Mouse (Mus musculus): ENCODE results near the gene Kdm7a.
A peak's percentile ranks its signal among the peaks of the same experiment; 100 is the strongest.

The Kdm7a gene

DNA sequence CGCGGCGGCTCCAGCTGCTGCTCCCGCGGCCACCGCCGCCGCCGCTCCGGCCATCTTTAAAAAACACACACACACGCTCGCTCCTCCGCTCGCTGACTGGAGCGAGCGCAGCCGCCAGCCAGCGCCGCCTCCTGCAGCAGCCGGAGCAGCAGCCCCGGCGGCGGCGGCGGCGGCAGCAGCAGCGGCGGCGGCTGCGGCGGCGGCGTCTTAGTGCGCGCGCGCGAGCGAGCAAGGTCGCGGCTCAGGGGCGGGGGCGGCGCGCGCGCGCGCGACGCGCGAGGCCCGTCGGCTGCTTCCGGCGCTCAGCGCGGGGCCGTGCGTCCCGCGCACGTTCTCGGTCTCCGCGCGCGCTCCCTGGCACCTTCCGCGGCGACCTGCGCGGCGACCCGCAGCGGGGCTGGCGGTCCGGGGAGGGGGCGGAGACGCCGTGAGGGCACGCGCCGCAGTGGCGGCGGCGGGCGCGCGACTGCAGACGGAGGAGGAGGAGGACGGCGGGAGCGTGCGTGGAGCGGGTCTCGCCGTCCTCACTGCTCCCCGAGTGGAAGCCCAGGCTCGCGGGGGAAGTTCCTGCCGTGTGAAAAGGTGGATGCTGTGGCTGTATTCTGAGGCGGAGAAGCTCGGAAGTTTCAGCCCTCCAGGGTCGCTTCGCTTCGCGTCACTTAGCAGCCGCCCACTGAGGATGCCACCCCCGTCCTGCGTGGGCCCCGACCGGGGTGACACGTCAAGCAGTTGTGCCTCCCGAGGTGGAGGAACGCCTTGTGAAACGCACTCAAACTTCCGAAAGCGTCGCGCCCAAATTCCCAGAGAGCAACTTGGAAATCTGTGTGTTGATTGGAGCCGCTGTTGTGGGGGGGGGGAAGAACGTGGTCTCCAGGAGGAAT, at the start of gene Kdm7a:
Gene Kdm7a, minus strand, starts transcription at position 209 of the 881 bp plus-strand sequence.
- DNase-seq (ENCODE audit: inconsistent ontology term): peak; percentile 94

DNA sequence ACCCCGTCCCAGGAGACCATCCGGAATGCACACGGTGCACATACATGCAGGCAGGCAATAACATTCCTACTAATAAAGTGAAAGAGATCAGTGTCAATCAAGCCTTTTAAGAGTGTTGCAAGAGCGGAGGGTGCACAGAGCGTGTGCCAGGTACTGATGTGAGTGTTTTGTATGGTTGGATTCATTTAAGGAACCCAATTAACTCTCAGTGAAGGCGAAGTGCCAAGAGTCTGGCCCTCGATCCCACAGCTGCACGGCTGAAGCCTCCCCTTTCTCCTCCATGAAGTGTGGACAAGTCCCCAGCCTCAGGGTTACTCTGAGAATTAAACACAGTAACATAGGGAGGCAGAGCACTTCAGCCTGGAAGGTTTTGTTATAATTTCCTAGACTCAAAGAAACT, 48.7 kb upstream of the Kdm7a start:
- DNase-seq (ENCODE audit: inconsistent ontology term): no peak

DNA sequence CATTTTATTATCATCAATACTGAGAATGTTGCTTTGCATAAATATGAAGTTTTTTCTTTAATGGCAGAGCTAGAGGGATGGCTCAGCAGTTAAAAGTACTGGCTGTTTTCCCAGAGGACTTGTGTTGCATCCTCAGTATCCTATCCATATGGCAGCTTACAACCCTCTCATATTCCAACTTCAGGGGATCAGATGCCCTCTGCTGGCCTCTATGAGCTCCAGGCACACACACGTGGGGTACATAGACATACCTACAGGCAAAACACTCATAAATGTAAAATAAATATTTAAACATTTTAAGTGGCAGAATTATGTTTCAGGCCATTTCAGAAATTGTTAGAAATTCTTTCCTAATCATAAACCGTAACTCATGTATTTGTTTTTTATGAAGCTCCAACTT, 43.5 kb upstream of the Kdm7a start:
- no peak for DNase-seq (ENCODE audit: inconsistent ontology term)

DNA sequence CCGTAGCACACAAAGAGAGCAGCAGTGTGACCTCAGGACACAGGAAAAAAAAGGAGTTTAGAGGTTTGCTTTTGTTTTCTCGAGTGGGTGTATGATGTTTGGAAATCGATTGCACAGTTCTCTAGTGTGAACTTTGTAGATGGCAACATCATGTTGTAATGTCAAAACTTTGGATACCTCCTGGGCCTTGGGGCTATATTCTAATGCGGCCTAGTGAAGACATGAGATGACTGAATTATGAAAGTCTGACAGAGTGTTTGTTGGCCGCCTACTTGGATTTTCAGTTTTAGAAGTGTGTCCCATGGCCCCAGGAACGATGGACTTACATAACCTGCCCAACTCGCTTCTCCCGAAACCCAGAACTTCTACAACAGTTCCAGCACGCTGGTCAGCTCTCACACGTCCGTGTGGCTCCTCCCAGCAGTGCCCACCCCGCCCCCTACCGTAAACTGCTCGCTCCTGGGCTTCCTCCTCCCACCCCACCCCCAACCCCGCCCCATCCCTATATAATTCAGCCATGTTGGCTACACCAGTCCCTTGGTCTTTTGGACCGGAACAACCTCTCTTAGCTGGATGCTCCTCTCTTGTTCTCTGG, 42.7 kb upstream of the Kdm7a start:
- DNase-seq (ENCODE audit: inconsistent ontology term): no peak

DNA sequence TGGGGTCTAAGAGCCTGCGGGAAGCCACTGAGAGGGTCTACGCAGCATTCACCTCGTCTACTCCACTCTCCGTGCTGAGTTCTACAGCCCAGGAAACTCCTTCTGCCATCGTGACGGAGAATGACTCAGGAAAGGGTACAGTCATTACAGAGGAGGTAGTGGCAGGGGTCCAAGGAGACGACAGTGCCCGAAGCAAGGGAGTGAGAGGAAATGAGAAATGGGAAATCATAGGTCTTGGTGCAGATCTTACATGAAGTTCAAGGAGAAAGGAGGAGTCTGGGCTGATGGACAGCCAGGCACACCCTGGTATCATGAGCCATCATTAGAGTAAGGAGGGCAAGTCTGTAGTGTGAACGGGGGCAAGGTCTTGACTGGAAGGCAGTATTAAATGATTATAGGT, 37.5 kb upstream of the Kdm7a start:
- peak; percentile 7 for DNase-seq (ENCODE audit: inconsistent ontology term)

DNA sequence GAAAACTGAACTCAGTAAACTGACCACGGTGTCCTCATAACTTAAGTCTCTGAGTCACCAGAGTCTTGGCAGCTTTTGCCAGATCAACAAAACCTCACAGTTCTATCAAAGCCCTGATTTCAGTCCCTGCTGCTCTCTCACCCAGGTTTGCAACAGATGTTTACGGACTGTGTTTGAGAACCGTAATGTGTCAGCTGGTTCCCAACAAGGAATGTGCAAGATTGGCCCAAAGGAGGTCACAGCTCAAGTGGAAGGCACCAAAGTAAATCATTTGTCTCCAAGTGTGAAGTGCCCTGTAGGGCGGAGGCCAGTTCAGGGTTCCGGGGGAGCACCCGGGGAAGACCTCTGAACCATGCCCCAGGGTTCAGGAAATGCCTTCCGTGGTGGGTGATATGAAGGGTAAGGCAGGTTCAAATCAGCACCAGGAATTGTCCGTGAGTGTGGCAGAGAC, 36.9 kb upstream of the Kdm7a start:
- no peak for DNase-seq (ENCODE audit: inconsistent ontology term)

DNA sequence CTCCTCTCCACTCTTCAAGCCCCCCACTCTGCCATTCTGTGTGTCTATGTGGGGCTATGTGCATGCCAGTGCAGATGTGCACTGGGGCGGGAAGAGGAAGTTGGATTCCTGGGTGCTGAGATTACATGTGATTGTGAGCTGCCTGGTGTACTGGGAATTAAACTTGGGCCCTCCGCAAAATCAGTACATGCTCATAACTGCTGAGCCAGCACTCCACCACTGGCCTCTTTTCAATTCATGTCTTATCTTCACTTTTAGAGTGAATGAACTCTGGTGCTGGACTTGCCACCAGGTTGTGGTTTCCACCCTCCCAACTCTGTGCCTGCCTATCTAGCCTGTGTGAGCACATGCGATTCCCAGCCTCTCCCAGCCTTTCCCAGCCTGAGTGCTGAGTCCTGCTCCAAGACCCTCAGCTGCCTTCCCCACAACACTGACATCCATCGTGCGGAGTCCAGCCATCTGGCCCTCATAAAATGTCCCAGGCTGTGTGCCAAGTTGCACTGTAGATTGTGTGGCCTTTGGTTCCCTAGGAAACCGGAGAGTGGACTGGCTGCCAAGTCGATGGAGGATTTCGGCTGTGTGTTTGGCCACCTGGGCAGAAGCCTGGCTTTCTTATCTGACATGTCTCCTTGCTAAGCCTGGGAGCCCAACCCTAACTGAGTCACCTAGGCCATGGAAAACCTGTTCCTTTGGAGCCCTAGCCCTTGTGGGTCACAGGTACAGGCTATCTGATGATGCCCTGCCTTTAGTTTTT, 36.3 kb upstream of the Kdm7a start:
- peak; percentile 91 for DNase-seq (ENCODE audit: inconsistent ontology term)

DNA sequence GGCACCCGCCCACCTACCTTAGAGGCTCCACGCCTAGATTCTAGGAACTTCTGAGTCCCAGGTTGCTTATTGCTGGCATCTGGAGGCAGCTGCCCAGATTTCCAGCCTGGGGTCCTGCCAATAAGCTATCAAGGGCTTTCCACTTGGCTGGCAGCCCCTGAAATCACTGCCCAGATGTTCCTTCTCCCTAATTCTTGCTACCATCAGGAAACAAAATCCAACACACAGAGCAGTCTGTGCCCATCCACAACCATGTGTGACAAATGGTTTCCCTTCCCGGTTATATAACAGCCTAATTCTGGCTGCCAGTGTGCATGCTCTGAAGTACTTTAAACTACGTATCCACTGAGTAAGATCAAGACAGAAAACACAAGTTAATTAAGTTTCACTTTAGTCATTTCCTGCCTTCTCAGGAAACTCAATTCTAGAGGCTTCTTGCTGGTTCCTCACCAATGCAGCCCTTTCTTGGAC, 34.9 kb upstream of the Kdm7a start:
- DNase-seq (ENCODE audit: inconsistent ontology term): no peak

DNA sequence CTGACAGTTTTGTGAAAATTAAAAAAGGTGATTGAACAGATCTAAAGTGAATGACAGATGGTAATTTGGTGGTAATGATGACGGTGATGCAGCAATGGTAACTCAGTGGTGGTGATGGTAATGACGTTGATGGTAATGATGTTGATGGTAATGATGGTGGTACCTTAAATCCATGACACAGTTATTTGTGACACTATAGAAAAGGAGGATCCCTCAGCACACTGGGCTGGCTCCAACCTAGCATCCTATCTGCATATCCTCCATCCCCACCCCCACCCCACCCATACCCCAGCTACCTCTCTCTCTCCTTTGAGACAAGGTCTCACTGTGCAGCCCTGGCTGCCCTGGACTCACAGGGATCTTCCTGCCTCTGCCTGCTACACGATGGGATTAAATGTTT, 34.4 kb upstream of the Kdm7a start:
- DNase-seq (ENCODE audit: inconsistent ontology term): no peak

DNA sequence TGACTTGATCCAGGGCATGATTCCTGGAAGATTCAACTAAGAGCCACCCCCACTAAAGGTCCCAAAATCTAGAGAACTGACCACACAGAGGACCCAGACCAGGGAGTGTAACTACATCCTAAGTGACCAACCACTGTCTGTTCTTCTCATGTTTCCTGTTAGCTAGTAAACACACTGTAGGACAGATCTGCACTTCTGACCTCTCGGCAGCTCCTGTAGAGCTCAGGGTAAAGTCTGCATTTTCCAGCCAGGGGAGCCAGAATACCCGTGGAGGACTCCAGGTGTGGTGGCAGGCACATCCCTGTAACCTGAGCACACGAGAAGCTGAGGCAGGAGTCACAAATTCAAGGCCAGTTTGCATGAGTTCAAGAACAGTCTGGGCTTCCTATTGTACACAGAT, 31.3 kb upstream of the Kdm7a start:
- no peak for DNase-seq (ENCODE audit: inconsistent ontology term)

DNA sequence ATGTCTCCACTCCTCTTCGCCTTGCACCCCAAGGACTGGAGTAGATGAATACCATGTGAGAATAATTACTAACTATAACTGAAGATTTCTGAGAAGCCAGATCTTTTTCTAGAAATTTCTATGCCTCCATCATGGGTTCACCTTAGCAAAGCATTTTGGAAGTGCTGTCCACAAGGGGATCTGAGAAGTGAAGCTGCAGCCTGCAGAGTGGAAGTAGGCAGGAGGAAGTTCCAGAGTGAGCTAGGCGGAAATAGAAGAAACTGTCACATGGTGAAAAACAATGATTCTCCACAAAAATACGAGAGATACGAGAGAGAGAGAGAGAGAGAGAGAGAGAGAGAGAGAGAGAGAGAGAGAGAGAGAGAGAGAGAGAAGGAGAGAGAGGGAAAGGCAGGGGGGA, 26.0 kb upstream of the Kdm7a start:
- no peak for DNase-seq (ENCODE audit: inconsistent ontology term)

DNA sequence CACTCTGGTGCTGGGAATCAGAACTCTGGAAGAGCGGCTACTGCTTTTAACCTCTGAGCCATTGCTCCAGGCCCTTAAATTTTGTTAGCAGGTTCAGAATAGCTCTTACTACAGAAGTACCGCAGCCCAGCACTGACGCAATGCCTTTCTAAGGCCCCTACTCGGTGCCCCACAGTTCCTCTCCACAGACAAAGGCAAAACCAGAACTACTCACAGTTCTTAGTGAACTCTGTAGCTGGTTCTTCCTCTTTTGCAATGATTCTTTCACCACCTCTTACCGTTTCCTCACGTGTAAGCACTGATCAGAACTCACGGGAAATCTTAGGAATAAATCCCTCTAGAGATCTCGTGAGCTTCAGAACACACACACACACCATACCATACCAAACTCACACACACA, 24.1 kb upstream of the Kdm7a start:
- DNase-seq (ENCODE audit: inconsistent ontology term): no peak

DNA sequence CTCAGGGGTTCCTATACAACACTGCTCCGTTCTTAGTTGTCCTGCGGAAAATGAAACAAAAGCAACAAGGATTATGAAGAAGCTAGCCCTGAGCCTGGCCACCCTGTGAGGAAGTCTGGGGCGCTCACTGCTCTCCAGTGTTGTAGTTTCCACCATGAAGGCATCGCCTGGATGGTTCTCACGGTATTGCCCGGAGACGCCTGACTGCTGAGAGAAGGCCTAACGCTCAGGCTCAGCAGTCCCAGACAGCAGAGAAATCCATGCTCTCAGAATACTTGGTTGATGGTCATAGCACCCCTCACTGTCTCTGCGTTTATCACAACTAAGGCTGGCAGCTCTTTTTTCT, 20.0 kb upstream of the Kdm7a start:
- no peak for DNase-seq (ENCODE audit: inconsistent ontology term)

DNA sequence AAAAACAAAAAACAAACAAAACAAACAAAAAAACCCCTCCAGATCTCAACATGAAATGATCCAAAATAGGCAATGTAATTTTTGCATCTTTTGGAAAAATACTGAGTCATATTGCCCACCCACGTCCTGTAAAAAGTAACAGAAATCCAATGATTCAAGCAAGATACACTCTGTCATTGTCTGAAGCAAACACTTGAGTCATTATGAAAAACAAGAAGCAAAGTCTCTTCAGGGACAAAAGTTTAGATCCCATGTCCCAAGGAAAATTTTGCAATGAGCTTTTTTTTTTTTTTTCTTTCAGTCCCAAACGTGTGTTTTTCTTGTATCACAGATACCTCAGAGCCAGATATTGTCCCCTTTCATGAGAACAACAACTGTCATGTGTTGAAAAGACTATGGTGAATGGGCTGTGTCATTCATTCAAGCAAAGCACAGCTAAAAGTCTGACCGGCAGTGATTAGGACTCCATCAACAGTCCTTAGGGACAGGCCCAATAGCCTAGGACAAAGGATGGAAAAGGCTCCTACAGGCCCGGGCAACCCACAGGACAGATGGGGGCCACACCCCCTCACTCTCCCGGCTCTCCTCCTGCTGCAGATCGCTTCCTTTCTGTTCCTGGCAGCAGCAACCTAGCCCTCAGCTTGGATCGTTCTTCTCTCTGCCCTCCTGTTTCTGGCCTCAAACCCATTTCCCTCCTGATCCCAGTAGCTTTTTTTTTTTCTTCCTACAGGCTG, 19.5 kb upstream of the Kdm7a start:
- peak; percentile 48 for DNase-seq (ENCODE audit: inconsistent ontology term)

DNA sequence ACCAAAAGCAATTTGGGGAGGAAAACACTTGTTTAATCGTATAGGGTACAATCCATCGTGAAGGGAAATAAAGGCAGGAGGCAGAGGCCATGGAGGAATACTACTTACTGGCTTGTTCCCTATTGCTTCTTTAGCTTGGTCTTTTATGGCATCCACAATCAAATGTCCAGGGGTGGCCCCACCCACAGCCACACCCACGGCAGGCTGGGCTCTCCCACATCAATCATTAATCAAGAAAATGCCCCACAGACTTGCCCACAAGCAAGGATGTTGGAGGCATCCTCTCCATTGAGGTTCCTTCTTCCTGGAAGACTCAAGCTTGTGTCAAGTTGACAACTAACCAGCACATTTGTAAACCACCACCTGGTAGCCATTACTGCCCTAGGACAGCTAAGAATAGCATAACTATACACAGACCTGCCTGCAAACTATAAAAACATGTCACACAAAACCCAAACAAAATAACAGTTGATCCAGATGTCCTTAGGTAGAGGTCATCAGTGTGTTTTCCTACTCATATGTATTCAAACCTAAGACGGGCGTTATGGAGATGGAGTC, 16.8 kb upstream of the Kdm7a start:
- DNase-seq (ENCODE audit: inconsistent ontology term): no peak

DNA sequence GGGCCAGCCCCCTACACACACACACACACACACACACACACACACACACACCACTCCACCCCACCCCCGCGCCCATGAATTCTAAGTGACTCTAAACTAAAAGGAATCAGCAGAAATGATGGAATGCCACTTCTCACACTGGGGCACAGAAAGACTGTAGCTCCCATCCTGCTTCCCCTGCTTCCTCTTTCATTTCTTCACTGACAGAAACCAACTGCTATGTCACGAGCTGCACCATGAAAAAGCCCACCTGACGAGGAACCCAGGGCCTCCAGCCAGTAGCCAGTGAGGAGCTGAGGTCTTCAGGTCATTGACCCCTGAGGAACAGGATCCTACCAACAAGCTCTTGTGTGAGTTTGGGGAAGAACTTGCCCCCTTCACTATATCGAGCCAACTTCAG, 15.9 kb upstream of the Kdm7a start:
- DNase-seq (ENCODE audit: inconsistent ontology term): no peak

DNA sequence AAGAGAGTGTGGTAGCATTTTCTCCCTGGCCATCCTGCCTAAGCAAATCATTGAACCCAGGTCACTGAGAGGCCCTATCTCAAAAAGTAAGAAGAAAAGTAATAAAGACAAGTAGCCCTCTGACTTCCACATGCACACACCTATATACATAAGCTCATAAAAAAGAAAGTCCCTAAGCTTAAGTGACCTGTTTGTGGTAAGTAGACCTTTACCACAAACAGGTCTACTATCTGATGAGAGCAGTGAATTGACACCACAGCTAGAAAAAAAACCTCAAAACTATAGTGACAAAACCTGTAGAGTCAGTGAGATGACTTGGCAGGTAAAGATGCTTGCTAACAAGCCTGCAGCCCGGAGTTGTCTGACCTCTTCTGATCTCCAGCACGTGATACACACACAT, 11.4 kb upstream of the Kdm7a start:
- DNase-seq (ENCODE audit: inconsistent ontology term): no peak

DNA sequence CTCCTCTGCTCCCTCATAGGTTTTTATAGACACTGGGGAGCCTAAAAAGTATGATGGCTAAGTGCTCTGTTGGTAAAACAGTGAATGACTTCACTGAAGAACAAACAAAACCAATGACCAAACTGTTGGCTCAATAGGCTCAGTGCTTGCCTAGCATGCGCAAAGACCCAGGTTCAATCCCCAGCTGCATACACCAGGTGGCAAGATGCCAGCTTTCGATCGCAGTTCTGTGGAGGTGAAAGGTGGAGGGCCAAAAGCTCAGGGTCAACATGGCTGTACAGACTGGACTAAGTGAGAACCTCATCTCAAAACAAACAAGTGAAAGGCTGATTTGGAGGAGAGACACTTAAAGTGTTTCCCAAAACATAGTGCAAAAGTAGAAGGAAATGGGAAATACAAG, 10.5 kb upstream of the Kdm7a start:
- DNase-seq (ENCODE audit: inconsistent ontology term): no peak

DNA sequence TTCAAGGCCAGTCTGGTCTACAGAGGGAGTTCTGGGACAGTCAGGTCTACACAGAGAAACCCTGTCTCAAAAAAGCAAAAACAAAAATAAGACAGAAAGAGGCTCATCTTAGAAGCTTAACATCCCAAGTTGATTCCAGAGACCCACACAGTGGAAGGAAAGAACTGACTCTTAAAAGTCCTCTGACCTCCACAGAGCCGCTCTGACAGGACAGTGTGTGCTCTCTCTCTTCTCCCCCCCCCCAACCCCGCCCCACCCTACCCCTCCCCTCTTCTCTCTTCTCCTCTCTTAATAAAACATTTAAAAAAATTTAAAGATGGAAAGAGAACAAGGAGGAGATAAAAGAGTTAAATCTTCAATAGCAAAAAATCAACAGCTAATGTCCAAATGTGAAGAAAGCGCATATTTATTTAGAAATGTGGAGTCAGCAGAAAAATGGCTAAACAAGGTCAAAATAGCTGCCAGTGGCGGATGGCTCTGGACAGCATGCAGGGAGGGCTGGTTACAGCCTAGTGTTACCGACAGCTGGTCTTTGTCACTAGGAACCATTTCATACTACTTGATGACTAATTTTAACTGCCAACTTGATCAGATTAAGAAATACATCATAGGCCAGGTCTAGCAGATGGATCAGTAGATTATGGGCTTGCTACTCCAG, 8.5 kb upstream of the Kdm7a start:
- DNase-seq (ENCODE audit: inconsistent ontology term): no peak

DNA sequence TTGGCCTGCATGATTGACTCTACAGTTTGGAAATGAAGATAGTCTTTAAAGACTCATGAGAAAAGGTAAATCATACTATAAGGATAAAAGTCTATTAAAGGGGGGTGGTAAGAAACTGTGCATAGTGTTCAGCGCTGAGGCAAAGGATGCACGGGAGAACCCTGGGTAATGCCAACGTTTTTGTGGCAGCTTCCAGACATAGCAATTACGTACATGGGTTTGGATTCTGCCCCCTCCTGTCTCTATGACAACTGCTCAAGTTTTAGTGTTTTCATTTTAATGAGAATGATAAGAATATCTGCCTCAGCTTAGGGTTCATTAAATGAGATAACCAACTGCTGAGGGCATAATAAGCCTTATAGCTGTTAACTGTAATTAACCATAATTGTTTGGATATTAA, 3.1 kb upstream of the Kdm7a start:
- no peak for DNase-seq (ENCODE audit: inconsistent ontology term)

DNA sequence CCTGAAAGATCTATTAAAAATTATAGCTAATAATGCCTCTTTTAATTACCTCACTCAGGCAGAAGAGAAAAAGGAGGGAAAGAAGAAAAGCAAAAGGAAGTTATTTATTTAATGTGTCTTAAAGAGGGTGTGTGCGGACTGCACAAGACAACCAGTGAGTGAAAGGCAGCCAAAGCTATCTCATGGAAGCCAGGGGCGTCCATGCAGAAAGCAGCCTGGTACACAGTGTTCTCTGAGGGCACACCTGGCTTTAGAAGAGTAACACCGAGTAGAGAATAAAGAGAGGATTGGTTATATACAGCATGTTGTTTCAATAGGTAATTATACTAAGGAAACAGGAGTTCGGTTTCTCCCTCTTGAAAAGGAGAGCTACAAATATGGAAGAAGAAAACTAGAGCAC, 1.6 kb upstream of the Kdm7a start:
- DNase-seq (ENCODE audit: inconsistent ontology term): no peak
